Mouse (Mus musculus) gastrocnemius, postnatal 25 days (tissue): Measurements from ENCODE around the gene Fam78a. TPM values are rescaled to one million over a fixed set of nuclear protein-coding genes. Genes with fewer than 3 reads are reported as not detected.

Experiments
- DNase-seq: peaks from one replicate; pipeline ENCODE4 v3.0.0; 2022
- total RNA-seq, 2 experiments: library from RNA; stranded (reverse); gene quantifications; 1 replicate in 1 of 2; 2 replicates in 1 of 2; pipeline ENCODE4 v1.2.3; 2021

The Fam78a gene
- total RNA-seq, 2 experiments from 2014 or later = 15.1 to 15.9 TPM

DNA sequence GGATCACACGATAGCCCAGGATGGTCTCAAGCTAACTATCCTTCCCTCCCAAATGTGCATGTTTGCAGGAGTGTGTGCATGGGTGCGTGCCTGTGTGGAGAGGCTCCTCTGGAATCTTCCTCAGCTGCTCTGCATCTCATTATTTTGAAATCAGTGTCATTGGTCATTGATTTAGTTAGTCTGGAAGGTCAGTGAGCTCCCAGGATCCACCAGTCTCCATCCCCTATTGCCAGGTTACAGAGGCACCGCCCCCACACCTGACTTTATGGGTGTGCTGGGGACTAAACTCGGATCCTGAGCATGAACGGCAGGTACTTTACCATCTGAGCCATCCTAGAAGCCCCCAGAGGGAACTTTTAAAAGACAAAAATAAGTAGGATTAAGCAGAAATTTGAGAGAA lies 18.3 kb upstream of the Fam78a start:
- DNase-seq = no peak

DNA sequence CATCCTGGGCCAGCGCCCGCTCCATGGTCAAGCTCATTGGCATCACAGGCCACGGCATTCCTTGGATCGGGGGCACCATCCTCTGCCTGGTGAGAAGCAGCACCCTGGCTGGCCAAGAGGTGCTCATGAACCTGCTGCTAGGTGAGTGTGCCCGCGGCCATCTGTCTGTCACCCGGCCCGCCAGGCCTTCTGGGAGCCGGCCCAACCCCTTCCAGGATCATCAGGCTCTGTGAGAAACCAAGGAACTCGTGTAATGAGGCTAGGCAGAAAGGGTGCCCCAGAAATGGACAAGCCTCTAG lies 11.4 kb upstream of the Fam78a start:
- DNase-seq = peak; percentile 57

DNA sequence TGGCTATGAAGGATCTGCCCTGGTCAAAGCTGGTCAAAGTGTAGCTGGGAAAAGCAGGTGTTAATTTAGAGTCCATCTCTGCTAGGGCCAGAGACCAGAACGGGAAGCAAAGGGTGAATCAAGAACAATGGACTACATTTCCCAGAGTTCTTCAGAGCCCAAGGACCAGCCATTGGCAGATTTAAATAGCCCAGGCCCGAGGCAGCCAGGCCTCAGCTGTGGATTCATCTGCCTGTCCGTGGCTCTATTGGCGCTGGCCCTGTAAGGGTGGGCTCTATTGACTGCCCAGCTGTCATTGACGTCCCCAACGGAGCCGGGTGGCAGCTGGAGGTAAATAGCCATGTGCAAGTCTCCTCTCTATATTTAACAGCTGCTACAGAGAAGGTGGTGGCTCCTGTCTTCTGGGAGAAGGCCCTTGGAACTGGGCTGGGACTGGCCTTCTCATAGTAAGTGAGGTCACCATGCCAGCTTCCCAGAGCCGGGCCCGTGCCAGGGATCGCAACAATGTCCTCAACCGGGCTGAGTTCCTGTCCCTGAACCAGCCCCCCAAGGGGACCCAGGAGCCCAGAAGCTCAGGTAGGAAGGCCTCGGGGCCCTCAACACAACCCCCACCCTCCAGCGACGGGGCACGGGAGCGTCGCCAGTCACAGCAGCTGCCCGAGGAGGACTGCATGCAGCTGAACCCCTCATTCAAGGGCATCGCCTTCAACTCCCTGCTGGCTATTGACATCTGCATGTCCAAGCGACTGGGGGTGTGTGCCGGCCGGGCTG lies 10.9 kb upstream of the Fam78a start, which contains the start of gene Plpp7:
TSS of gene Plpp7 (plus strand) at position 178 of the 771 bp plus-strand sequence.
- DNase-seq = peak; percentile 90

- no peak for DNase-seq
Observed at GRCm38 (mm10) chr2:32094001-32094707, 9.5 kb upstream of the Fam78a start.

DNA sequence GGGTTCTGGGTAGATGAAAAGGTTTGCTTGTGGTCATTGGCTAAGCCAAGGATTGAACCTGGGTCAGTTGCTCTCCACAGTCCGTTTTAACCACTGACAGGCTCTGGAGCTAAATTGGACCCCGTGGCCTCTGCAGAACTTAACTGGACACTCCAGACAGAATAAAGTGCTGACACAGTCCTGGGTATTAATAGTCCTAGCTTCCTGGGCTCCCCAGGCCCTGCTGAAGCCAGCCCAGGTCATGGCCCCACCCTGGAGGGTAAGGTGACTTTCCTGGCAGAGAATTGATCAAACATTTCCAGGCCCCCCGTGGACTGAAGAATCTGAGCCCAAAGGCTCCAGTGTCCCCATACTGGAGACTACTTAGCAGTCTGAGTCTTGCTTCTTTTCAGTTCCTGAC lies 7.3 kb upstream of the Fam78a start:
- DNase-seq = peak; percentile 82

GRCm38 (mm10) chr2:32090145-32090544 lies 5.5 kb upstream of the Fam78a start:
- no peak for DNase-seq

- no peak for DNase-seq
Observed at GRCm38 (mm10) chr2:32089606-32090005, 4.9 kb upstream of the Fam78a start.

DNA sequence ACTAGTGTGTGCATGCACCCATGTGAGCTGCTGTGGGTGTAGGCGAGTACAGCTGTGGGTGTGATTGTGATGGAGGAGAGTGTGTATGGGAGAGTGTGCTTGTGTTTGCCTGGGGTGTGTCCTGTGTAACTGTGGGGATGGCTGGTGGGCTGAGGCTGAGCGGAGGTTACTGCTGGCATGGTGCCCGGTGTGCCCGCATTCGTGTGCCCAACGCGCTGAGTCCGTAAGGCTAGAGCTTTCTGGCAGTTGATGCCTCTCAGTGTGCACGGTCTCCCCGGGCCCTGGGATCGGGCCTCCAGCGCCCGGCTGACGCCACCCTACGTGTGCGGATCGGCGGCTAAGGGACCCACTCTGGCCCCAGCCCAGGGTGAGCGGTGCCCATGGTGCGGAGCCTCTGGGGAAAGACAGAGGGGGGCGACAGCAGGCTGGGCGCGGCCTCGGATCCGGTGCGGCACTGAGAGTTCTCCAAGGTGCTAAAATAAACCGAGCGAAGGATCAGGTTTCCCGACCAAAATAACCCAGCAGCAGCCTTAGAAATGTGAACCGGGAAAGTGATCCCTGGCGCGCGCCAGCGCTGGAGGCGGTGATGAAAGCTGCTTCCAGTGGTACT lies 3.8 kb upstream of the Fam78a start:
- DNase-seq = peak; percentile 87

DNA sequence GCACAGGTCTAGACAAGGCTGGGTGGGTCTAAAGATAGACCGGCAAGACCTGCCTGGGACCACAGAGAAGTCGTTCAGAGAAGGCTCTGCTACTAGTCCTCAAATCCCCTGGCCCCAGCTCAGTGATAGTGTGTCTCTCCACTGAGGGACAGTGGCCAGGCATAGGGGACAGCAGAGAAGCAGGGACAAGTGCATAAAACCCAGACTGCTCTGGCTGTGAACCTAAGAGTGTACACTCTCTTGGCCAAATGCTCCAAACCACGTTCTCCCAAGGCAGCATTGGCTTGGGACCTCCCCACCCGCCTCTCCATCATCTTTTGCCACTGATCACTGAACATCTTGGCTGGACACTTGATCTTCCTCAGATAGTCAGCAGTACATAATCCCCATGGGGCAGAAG lies 2.9 kb upstream of the Fam78a start:
- peak; percentile 74 for DNase-seq

DNA sequence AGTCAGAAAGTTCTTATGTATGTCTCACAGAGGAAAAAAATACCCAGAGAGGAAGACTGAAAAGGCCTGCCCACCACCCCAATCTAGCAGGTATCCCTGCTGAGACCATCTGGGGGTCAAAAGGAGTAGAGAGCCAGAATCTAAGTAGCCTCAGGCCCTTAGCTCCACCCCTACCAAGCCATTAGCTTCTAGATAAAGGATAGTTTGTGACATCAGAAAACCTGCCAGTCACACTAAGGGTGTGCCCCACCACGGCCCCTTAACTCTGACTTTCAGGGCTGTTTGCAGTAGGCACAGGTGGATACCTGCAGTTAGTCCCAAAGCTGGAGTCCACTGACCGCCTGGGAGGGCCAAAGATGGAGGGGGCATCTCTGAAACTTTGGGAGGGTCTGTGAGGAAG lies 574 bp upstream of the Fam78a start:
- DNase-seq = no peak

DNA sequence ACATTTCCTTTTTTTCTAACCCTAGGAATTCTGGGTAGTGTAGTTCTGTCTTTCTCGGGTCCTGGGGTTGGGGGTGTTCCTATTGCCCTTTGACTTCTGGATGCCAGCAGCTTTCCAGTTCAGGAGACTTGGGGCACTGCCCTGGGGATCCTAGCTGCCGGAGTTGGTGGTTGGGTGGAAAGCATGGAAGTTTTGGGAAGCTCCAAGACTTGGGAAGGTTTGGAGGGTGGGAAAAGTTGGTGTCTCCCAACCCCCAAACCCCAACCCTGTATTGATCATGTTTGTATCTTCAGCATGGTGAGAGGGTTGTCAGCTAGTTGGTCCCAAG lies 179 bp upstream of the Fam78a start:
- no peak for DNase-seq

GRCm38 (mm10) chr2:32083159-32084011 lies 1.3 kb downstream of the Fam78a start:
- peak; percentile 68 for DNase-seq

GRCm38 (mm10) chr2:32082229-32082628 lies 2.4 kb downstream of the Fam78a start:
- DNase-seq = no peak

- DNase-seq = no peak
Observed at GRCm38 (mm10) chr2:32081296-32081929, 3.2 kb downstream of the Fam78a start.

DNA sequence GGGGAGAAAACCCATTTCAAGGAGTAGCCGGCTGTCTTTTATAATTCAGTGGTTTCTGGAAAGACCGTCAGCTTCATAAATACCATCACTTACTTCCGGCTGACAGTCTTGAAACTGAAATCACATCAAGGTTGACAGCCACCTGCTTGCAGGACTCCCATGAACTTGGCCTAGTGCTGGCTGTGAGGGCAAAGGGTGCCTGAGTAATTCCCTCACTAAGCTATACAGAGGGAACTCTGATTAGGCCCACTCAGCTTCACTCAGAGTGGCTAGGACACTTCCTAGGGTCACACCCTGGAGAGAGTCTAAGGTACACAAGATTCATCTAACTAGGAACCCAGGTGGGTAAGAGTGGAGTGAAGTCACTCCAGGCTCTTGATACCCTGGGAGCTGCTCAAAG lies 4.0 kb downstream of the Fam78a start:
- no peak for DNase-seq

DNA sequence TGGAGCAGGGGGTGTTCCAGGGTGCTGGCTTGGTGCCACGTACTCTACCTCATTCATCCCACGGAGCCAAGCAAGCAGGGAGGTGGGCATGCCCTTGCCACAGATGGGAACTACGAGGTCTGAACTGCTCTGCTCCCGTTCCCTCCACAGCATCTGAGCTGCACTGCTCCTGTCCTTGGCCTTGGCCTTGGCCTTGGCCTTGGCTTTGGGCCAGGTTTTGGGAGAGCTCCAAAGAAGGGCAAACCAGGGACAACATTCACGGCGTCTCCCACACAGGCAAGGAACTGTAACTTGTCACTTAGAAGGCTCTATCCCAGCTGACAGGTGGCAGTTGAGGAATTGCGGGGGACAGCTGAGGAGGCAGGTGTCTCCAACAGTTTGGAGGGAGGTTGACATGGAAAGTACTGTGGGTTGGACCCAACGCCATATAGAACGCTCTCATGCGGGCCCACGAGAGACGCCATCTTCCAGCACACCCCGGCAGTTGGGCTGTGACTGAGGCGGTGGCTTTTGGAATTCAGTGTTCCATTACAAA lies 5.4 kb downstream of the Fam78a start:
- no peak for DNase-seq

DNA sequence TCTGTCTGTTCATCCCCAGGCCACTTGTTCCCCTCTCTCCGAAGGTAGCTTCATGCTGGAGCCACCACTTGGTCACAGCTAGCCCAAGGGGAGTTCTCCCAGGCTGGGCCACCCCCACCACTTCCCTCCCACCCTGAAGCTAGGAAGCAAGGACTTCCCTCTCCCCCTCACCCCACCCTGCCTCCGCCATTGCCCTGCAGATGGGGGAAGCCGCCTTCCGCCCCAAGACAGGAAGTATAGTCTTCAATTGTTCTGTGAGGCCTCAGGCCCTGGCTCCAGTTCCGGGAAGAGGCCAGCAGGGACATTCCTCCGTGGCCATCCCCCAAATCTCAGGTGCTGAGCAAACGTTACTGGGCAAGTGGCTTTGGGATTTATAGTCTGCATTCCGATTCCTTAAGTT lies 6.1 kb downstream of the Fam78a start:
- peak; percentile 65 for DNase-seq

- DNase-seq = no peak
Observed at GRCm38 (mm10) chr2:32077744-32078143, 6.9 kb downstream of the Fam78a start.

- no peak for DNase-seq
Observed at GRCm38 (mm10) chr2:32075368-32075767, 9.3 kb downstream of the Fam78a start.

GRCm38 (mm10) chr2:32074404-32074803 lies 10.3 kb downstream of the Fam78a start:
- DNase-seq = peak; percentile 61

GRCm38 (mm10) chr2:32070747-32071146 lies 13.9 kb downstream of the Fam78a start:
- no peak for DNase-seq
